Mouse (Mus musculus) ovary, postnatal 14 days (tissue): ENCODE data around the gene Flad1.
A peak's percentile ranks its signal among the peaks of the same experiment; 100 is the strongest.

Experiments used
- DNase-seq: peaks from one replicate; pipeline ENCODE4 v3.0.0; 2022; ENCODE audit warnings: low spot score

Flad1 gene

GRCm38 (mm10) chr3:89382033-89382882 lies 29.4 kb downstream of the Flad1 start:
- no peak for DNase-seq

GRCm38 (mm10) chr3:89381233-89381632 lies 30.4 kb downstream of the Flad1 start:
- DNase-seq: no peak

- no peak for DNase-seq
Measured at GRCm38 (mm10) chr3:89380711-89381110, 31.0 kb downstream of the Flad1 start.

- DNase-seq: no peak
Measured at GRCm38 (mm10) chr3:89380291-89380690, 31.4 kb downstream of the Flad1 start.

GRCm38 (mm10) chr3:89379388-89380131 lies 32.1 kb downstream of the Flad1 start:
- no peak for DNase-seq

GRCm38 (mm10) chr3:89378394-89379067 lies 33.1 kb downstream of the Flad1 start:
- DNase-seq: peak; percentile 71

- no peak for DNase-seq
Measured at GRCm38 (mm10) chr3:89377831-89378230, 33.8 kb downstream of the Flad1 start.

- no peak for DNase-seq
Measured at GRCm38 (mm10) chr3:89373581-89374231, 38.0 kb downstream of the Flad1 start.

DNA sequence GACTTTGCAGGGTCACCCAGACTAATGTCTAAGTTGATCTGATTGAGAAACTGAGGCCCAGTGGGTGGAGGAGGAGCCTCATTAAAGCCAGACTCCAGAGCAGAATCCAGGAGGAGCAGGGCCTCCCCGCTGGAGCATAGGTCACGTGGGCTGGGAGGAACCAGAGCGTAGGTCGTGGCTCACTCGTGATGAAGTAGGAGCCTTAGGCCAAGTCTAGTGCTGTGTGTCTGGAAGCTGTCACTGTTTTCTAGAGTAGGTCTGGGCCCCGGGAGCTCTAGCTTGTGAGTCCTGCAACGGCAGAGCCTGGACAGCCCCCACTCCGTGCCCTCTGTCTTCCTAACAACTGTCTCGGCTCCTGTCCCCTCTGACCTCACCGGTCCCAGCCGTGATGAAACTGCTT lies 44.3 kb downstream of the Flad1 start:
- DNase-seq: no peak

GRCm38 (mm10) chr3:89365486-89366414 lies 45.9 kb downstream of the Flad1 start:
- no peak for DNase-seq

DNA sequence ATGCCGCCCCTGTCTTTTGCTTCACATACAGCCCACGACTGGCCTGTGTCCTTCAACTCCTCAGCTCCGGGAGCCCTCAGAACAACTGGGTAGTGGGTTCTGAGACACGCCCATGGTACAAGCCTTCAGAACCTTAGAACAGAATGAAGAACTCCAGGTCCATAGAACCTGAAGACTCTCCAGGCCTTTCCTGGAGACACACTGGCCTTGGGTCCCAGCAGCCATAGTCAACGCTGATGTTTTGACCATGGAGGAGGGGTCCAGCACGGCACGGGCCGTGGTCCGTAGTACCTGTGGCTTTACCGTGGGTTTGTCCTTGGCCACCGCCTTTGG lies 46.6 kb downstream of the Flad1 start, which contains the start of gene Dcst1:
Gene Dcst1 (minus strand): TSS at position 101 of the 333 bp plus-strand sequence.
- no peak for DNase-seq

GRCm38 (mm10) chr3:89364631-89365030 lies 47.0 kb downstream of the Flad1 start:
- no peak for DNase-seq

DNA sequence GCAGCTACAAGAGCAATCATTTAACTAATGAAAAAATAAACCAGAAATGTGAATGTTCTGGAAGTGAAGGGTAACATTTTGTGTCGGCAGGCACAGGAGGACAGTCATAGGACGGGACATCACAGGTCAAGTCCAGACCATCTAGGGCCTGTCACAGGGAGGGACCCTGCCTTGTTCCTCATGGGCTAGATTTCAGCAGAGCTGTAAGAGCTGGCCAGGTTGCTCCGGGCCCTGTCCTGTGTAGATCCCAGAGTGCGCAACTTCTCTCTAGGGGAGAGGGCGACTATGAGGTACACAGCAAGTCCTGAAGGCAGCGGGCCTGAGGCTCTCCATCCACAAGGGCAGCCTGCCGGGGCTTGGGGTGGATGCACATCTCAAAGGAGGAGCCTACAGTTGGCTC lies 50.0 kb downstream of the Flad1 start, which contains the start of gene Dcst2:
Gene Dcst2 (plus strand): TSS at position 301 of the 400 bp plus-strand sequence.
- no peak for DNase-seq

GRCm38 (mm10) chr3:89360237-89360636 lies 51.4 kb downstream of the Flad1 start:
- no peak for DNase-seq

GRCm38 (mm10) chr3:89359630-89360029 lies 52.0 kb downstream of the Flad1 start:
- no peak for DNase-seq

GRCm38 (mm10) chr3:89356029-89356428 lies 55.6 kb downstream of the Flad1 start:
- no peak for DNase-seq

DNA sequence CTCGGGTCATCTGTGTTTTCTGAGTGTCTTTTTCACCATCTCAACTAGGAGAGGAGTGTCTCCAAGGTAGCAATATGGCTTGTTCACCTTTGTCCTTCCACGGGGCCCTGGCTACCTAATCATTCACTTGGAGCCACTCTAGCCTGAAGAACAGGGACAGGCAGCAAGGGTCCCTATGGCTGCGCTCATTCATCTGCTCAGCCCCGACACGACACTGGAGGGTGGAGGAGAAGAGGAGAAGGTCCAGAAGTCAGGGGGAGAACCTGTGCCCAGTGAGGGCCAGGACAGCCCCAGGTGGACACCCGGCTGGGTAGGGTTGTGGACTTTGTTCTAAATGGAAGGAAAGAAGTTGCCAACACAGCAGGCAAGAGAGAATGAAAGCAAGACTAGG lies 56.2 kb downstream of the Flad1 start:
- no peak for DNase-seq

GRCm38 (mm10) chr3:89354816-89355511 lies 56.7 kb downstream of the Flad1 start:
- DNase-seq: peak; percentile 88

GRCm38 (mm10) chr3:89351271-89351670 lies 60.4 kb downstream of the Flad1 start:
- DNase-seq: no peak
